Mouse (Mus musculus) urinary bladder, postnatal 25 days (tissue): ENCODE measurements around the gene Fam169b.

ENCODE experiments used
- DNase-seq: peaks from one replicate; pipeline ENCODE4 v3.0.0; 2022; ENCODE audit warnings: low spot score

The Fam169b gene

DNA sequence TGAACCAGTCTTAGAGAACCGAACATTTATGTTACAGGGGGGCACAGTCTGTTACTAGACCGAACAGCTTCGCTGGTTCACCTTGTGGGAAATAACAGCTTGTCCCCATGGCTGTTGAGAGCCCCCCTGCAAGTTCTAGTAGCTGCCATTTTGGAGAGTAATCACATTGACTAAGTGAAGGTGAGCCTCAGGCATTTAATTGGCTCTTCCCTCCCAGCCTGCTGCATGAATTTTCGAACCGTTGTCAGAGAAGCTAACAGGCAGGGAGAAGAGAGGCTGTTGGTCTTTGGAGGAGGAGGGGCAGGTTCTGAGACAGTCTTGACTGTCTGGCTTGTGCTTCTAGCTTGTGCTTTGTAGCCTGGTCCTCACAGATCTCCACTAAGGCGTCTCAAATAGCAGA lies 45.3 kb downstream of the Fam169b start:
- DNase-seq: no peak

DNA sequence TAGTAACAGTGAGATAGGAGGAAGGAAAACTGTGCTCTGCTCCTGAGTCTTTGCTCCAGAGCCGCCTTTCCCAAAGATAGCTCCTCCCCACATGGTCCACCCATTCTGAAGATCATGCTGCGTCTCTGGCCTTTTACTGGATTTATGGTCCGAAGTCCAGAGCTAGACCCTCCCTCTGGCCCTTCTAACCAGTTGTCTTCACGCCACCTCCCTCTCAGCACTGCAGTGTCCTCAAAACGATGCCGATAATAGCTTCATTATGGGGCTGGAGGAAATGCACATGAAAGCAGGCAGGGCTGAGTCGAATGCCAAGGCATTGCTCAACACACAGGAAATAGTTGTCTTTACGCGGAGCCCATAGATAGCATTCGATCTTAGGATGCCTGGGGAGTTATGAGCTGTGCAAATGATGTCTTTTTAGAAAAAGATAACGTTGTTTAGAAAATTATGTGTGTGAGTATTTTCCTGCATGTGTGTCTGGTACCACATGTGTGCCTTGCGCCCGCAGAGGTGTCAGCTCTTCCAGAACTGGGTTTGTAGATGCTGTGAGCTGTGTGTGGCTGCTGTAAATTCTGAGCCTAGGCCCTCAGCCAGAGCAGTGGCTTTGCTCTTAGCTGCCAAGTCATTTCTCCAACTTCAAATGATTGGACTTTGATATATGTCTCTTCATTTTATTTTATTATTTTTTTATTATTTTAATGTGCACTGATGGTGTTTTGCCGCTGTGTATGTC lies 46.6 kb downstream of the Fam169b start:
- DNase-seq: peak; percentile 25

DNA sequence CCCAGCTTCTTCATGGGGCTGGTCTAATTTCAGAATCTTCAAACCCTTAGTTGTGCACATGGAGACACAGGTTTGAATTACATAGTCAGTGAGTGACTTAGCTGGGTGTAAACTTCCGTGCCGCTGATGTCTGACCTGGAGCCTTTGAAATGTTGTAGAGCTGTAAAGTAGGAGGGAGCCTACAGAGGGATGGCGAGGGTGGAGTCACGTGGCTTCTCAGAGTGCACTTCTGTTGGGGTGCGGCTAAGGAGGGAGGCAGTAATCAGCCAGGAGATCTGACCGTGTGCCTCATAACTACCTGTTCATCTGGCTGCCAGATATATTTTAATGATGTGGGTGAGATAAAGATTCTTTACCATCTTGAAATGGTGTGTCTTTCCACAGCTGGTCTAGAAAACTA lies 49.4 kb downstream of the Fam169b start:
- no peak for DNase-seq

DNA sequence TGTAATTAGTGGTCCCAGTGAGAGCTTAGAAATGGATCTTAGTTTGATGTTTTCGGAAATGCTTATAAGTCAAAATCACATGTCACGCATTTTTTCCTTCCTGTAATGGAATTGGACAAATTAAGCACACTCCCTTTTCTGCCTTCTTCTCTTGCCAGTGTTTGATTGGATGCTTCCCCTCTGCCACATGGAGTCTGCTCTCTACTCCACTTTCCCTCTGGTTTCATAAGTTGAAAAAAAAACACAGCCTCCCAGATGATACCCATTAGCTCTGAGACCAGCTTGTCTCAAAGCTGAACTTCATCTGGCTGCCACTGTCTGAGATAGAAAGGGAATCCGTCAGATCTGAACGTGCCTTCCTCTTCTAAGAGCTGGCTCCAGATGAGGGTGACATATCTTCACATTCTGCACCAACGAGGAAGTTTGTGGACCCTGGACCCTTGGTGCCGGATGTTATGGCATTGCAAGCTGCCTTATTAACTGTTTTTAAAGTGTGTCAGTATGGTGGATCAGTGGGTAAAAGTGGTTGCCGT lies 52.6 kb downstream of the Fam169b start:
- no peak for DNase-seq

DNA sequence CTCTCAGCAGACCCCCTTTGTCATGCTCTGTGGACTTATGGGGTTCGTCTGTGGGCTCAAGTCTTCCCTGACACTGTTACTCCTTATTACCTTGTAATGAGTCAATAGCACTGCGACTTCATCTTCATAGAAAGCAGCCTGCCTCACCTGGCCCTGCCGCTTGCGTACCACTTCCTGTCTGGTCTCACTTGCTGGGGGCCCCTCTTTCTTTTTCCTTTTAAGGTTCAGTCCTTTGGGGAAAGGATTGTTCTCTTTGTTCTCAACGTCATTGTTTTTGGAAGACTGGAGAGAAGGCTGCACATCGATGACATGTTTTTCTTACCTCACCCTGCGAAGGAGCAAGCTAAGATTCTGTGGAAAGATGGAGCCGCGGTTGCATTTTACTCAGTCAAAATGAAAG lies 55.4 kb downstream of the Fam169b start:
- no peak for DNase-seq

DNA sequence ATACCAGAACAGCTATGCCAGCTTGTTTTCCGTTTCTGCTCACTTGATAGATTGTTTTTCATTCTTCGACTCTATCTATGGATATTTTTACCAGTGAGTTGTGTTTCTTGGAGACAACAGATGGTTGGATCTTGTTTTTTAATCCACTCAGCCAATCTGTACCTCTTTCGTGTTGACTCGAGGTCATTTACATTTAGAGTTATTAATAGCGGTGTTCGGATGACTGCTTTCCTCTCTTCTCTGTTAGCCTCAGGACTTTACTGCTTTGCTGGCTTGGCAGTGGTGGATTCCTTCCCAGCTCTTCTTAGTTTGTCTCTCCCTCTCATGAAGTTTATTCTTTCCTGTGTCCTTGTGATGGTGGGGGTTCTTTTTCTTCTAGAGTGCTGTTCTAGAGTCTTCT lies 59.2 kb downstream of the Fam169b start:
- no peak for DNase-seq

DNA sequence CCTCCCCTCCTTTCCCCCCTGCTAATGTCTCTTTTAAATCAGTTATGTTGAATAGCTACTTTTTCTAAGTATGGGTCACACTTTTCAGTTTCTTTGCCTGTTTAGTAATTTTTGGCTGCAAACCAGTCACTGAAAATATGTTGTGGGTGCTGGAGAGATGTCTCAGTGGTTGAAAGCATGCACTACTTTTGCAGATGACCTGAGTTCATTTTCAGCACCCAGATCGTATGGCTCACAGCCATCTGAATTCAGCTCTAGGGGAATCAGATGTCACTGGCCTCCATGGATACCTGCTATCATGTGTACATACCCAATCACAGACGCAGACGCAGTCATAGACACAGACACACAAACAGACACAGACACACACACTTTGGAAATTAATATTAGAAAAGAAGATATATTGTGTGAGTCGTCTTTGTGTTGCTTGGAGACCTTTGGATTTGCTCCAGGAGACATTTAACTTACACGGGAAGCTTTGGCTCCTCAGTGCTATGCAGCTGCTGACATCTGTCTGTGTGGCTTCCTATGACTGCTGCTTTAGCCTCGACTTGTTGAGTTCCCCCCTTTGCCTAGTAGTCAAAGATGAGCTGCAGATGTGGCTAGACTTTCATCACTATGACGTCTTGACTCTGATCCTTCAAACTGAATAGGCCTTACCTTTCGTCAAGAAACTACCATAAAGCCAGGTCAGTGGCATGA lies 63.6 kb downstream of the Fam169b start:
- DNase-seq: no peak

DNA sequence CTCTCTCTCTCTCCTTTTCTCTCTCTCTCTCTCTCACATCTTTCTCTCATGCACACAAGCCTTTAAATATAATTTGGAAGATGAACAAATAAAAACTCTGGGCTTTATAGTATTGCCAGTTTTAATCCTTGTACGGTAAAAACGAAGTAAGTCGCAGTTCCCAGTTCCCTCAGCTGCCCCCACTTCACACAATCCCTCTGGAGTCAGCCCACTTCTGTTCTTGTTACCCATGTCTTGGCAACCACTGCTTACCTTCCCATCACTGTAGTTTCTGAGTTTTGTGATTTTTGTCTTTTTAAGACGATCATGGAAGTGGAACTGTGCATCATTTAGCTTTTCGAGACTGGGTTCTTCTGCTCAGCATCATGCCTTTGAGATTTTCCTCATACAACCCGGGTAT lies 65.0 kb downstream of the Fam169b start:
- DNase-seq: no peak

DNA sequence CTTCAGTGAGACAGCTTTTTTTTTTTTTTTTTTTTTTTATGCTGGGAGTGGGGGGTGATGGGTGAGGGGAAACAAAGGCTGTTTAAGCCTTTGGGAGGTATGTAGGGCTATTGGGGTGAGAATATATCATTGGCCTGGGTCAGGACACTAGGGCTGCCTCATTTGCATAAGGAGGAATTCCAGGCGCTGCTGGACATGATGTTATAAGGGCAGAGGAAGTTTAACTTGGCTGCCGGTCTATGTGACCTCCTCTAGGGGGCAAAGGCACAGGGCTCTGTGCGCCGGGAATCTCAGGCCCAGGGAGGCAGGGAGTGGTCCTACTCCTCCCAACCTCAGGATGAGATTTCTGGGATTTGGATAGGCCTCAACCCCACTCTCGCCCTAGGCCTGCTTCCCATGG lies 70.9 kb downstream of the Fam169b start:
- no peak for DNase-seq

DNA sequence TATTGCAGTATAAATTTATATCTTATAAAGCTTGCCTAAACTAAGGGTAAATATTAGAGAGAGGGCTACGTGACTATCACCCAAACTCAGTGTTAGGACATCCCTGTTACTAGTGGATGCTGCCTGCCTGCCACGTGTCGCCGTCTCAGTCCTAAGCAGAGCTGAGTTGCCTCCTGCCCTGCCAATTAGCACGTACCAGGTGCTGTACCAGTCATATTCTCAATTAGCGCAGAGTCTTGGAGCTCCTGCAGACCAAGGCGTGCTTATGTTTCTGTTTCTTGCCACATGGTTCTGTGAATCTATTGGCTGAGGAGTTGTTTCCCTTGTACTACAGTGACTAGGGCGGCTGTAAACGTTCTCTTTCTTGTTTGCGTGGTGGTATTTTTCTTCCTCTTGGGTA lies 72.3 kb downstream of the Fam169b start:
- no peak for DNase-seq

DNA sequence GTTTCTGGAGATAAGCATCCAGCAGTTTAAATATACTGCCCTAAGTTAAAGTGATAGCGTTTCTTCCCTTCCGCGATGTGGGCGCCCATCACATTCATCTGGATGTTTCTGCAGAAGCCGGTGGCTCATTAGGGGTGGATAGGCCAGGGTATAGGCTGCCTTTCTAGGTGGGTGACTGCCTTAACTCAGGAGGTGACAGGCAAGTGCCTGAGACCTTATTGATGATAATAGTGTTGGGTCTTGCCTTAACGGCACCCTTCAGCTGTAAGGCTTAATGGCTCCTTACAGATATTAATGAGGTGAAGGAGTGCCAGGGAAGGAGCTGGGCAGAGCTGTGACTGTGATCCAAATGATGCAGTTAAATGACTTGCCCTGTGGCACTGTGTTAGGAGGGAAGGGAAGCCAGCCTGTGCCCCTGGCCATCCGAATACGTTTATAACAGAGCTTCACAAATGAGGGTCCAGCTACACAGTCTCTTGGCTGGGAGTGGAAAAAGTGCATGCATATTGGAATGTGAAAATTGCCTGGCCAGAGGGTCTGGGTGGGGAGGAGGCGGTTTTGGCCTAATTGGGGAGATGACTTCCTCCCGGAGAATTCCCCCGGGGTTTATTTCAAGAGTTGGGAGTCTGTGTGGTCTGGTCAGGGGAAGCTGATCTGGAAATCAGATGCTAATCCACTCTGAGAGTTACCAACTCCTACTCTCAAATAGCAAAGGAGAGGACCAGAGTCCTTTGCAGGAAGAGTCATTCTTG lies 81.9 kb downstream of the Fam169b start:
- DNase-seq: no peak

DNA sequence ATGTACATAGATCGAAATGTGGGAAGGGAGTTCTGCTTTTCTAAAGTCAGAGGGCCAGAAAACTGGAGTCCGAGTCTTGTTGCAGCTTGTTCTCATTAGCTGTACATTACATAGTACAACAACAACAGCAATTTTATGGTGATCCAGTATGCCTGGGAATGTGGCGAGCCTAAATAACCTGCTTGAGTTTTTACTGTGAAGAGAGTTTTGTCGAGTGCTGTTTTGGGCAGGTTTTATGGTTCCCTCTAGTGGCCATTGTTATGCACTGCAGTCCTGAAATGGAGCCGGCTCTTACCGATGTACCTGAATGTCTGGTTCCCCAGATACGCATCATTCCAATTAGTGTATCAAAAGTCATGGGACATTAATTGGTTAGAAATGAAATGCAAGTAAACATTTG lies 83.8 kb downstream of the Fam169b start:
- peak; percentile 48 for DNase-seq

DNA sequence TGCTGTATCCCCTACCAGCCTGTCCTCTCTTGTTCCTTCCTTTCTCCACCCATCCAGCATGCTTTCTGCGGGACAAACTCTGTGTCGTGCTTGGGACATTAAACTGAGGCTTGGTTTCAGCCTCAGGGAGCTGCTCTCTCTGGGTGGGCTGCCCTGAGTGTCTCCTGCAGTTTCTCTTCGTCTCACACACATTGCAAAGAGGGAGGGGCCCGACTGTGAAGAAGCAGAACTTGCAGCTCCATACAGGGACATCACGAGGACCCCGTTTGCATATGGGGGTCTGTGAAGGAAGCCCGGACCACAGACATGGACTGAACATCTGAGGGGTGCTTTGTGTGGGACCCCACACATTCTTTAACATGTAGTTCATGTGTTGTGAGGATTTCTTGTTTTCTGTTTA lies 89.0 kb downstream of the Fam169b start:
- DNase-seq: no peak

DNA sequence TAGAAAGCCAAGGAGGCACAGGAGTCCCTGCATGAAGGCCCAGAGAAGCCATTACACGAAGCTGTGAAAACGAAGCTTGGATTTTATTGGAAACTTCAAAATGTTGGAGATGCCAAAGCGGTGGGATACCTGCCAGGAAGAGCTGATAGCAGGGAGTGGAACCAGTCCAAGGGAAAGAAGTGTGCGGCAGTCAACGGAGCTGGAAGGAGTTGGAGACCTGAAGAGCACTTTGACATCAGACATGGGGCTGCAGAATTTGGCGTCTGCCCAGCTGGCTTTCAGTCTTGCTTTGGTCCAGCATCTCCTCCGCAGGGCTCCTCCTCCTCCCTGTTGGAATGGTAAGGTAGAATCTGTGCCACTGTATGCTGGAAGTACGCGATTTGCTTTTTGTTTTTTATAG lies 92.1 kb downstream of the Fam169b start:
- no peak for DNase-seq

DNA sequence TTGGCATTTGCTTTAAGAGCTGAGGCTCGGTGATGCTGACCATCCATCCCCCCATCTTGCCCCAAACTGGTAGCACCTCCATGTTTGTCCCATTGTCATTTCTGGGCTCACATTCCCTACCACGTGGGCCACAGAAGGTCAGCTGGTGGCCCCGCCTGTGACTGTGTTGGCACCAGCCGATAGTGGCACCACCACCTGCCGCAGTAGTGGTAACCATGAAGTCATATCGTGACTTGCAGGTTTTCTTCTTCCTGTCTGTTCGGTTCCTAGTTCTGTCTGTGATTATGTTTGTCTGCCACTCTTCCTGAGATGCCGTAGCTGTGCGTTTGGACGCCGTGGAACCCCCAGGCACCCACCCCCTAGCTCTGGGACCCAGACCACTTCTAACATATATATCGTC lies 95.3 kb downstream of the Fam169b start:
- DNase-seq: no peak

DNA sequence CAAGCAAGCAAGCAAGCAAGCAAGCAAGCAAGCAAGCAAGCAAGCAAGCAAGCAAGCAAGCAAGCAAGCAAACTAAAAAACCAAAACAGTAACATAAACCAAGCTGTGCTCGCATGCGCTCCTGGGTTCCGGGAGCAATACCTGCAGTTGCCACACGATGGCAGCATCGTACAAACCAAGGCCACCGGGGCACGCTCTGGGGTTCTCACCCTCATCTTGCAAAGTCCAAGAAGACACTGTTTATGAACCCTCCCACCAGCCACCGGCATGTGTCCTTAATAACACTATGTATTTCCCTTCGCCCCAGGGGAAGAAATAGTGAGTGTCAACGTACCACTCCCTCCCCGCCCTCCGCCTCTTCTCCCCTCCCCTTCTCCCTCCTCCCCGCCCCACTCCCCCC lies 96.1 kb downstream of the Fam169b start:
- peak; percentile 73 for DNase-seq

DNA sequence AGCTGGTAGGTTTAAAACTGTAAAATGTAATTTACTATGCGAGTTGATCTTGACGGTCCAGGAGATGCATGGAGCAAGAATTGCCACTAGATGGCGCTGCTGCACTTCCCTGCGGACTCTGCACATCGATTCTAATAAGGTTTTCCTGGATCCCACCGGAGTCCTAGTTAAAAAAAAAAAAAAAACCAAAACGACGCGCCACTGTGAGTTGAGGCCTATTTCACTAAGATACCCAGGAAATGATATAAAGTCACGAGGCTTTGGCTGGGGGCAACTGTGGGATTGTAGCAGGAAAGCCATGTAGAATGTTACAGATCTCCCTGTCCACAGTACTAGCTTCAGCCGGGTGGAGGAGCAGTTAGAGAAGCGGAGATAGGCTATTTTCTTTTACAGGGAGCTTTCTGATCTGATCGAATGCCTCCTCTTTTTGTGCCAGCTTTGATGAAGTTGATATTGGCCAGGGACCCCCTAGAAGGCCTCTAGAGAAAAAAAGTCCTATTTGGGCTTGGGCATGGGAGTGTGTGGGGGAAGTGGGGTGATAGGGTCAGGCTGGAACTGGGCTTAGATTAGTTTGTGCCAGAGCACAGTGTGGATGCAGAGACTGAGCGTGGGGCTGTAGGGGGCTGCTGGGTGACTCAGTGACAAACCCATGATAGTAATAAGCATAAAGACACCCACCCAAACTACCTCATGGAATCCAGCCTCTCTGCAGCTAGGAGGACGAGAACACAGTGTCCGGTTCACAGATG lies 100.6 kb downstream of the Fam169b start:
- peak; percentile 65 for DNase-seq

DNA sequence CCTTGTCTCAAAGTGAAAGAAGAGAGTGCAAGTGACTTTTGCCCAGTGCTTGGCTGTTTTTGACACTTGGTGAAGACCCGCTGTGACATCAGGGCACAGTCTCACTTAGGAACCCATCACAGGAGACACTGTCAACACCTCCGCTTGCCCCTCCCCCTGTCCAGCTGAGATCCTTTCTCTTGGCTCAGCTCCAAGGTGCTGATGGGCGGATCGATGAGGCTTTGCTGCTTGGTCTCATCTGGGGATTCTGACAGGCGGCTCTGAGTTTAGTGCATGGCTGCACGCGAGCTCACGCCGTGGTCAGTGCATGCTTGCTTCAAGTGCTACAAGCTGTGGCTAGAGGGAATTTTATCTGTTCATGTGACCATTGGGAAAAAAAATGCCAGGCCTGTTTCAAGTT lies 108.5 kb downstream of the Fam169b start:
- DNase-seq: no peak

DNA sequence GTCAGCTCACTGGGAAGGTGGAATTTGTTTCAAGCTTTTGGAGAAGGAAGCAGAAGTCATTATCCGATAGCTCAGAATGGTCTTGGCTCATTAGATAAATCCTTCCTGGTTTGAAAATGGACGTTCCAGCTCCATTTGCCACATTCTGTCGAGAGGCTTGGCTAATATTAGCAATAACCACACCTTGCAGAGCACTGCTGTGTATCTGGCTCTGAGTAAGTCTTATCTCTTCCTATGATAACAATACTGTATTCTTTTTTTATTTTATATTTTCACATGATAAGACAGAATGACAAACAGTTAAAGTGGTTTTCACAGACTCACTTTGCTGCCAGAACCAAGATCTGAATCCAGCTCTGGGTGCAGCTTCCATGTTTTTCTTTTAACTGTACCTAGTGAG lies 113.1 kb downstream of the Fam169b start:
- DNase-seq: no peak

DNA sequence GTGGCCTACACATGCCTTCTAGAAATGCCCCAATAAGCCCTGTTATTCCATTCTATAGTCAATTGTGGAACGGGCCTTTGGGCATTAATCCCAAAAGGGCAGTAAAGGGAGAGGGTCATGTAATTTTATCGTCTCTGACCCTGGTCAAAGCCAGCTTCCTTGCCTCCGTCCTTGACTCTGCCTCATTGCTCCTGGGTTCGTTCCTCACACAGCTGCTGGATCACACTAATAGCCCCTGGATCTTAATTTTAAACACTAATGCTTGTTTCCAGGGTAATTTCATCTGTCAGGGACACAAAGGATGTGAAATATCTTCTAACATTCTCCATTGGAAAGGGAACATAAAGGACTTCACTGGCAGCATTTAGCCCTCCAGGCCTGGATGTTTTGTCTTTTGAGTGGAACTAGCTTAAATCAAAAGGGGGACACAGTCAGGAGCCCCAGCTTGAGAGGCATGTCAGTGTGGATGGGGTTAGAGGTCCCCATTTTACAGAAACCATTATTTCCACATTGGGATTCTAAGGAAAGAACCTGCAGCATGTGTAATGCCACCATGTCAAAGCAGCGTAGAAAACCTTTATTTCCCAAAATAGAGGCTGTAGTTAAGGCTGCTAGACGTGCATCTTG lies 122.2 kb downstream of the Fam169b start:
- no peak for DNase-seq

DNA sequence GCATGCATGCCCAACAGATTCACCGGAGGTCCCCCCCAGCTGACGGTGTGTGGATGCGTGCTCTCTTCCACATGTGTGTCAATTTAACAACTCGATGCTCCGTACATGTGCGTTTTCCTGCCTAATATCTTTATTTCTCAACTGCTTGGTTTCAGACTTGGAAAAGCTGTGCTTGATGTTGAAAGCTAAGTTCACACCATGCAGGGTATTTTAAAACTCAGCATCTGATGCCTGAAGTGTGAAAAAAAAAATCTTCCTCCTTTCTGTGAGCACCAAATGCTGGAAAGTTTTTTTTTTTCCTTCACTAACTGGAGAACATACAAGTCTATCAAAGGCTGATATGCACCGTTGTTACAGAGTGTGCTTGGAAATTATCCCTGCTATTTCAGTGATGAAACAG lies 126.9 kb downstream of the Fam169b start:
- DNase-seq: no peak

DNA sequence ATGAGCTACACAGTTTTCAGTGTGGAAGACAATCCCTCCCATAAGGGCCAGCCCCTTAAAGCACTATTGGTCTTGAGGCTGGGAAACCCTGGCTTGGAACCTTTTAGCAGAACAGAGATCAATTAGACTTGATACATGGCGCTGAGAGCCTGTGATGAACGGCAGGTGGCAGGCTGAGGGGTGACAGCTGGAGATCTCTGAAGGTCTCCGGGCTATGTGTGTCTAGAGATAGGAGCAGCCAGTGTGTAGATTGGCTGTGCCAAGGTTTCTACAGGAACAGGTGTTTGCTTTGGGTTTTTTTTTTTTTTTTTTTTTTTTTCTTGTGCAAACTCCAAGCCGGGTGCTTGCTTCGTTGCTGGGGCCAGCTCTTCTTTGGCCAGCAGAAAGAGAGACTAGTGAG lies 135.0 kb downstream of the Fam169b start:
- DNase-seq: no peak
